Mouse (Mus musculus) cerebellum, adult 11 months (tissue): ENCODE data around the gene Arl4c.

Experiments used
- DNase-seq: peaks from one replicate; pipeline ENCODE4 v3.0.0; 2022

Arl4c gene

DNA sequence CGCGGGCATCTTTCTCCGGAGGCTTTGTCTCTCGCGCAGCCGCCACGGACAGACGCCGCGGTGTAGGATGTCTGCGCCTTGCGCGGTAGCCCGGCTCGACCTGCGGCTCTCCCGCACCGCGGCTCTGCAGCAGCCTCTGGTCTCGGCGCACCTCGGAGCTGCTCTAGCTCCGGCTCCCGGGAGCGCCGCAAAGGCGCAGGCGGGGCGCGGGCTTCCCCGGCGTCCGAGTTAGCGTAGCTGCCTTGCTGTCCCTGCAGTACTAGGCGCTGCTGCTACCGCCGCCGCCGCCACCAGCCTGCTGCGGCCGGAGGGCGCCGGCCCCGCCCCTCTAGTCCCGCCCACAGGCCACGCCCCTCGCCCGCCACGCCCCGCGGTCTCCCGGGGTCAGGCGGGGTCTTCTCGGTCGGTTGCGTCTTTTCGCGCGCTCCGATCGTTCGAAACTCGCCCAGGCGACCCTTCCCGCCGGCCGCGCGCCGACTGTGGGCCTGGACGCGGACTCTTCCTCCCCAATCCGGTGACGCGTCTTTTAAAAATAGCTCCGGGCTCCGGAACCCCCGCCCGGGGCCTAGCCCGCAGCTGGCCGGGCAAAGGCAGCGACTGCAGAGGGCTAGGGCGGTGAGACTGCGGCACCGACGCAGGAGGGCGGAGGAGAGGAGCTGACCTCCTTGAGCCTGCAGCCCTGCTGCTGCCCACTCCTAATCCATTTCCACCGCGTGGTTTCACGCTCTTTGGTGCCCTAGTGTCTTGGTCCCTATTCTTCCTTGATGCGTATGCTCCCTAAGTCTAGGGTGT is at the start of gene Arl4c:
TSS of gene Arl4c (minus strand) at position 352 of the 792 bp plus-strand sequence.
- DNase-seq = peak; percentile 80

DNA sequence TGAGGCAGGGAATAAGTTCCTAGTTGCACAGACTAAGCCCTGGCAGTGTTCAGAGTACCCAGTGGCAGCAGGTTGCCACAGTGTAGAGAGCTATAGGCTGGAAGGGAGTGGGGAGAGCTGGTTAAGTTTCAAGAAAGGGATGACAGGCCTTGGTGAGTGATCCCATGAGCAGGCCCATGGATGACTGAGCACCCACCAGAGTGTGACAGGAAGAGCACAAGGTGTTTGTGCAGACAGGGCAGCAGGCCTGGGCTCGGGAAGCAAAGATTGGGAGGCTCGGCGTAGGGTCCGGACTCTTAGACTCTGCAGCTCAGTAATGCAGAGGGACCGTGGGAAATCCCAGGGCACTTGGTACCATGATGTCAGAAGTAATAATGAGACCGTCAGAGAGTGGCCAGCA is 49.3 kb upstream of the Arl4c start:
- no peak for DNase-seq

- no peak for DNase-seq
These were observed 48.6 kb upstream of the Arl4c start for GRCm38 (mm10) chr1:88750576-88750975.

DNA sequence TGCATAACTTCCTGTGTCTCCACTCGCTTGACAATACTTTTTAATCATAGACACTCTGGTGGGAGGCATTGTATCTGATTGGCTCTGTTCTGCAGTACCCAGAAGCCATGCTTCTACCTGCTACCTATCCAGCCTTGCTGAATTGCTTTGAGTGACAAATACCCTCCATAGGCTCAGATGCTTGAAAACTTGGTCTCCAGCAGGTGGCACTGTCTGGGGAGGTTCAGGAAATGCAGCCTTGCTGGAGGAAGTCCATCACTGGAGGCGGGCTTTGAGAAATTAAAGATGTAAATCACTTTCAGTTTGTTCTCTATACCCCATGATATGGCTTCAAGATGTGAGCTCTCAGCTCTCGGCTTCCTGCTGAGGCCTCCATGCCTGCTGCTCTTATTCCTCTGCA is 48.1 kb upstream of the Arl4c start:
- no peak for DNase-seq

DNA sequence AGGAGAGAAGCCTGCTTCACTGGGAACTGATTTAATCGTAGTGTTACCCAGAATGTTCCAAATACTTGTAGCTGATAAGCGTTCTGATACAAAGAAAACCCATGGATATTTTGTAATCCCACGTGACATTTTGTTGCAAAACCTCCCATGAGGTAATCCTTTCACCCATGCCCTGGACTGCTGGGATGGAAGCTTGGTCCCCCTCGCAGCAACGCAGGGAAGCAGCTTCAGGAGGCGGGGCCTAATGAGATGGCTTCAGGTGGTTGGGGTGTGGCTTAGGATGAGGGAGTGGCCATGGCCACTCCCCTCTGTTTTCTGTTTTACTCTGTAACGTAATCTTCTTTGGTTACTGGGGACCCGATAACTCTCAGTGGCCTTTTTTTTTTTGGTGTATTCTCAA is 47.1 kb upstream of the Arl4c start:
- no peak for DNase-seq

DNA sequence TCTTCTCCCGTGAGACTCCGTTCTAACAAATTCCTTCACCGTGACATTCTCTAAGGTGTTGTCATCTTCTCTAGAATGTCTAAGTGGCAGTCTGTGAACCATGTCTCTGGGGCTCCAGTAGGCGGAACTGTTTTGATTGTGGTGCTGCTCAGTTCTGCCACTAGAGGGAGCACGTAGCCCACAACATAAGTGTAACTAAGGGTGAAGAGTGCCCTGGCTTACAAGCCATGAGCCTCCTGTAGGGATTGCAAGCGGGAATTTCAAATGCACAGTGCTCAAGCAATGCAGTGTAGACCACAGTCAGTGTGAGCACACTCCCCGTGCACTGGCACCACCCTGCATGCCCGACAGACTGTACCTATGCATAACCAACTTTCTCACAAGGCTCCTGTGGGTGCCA is 43.2 kb upstream of the Arl4c start:
- peak; percentile 73 for DNase-seq

- DNase-seq = no peak
These were observed 42.2 kb upstream of the Arl4c start for GRCm38 (mm10) chr1:88744261-88744660.

DNA sequence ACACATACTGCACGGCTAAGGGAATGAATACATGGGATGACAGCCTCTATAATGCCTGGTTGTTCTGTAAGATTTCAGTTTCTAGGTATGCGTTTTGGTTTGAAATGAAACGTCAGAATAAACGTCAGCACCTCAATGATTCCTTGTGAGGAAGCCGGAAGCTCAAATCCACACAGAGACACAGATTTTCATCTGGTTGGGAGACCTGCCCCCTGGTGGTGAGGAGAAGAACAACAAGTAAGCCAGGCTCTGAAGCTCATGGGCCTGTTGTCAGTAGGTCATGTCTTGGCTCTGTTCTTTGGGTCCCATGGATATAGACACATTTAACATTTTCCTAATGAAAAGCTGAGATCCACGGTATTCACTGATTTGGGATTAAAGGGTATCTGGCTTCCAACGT is 40.4 kb upstream of the Arl4c start:
- DNase-seq = peak; percentile 43

GRCm38 (mm10) chr1:88739546-88739945 is 37.5 kb upstream of the Arl4c start:
- DNase-seq = no peak

GRCm38 (mm10) chr1:88738931-88739330 is 36.9 kb upstream of the Arl4c start:
- no peak for DNase-seq

- DNase-seq = no peak
These were observed 27.5 kb upstream of the Arl4c start for GRCm38 (mm10) chr1:88729496-88729895.

- DNase-seq = no peak
These were observed 25.3 kb upstream of the Arl4c start for GRCm38 (mm10) chr1:88727369-88727768.

DNA sequence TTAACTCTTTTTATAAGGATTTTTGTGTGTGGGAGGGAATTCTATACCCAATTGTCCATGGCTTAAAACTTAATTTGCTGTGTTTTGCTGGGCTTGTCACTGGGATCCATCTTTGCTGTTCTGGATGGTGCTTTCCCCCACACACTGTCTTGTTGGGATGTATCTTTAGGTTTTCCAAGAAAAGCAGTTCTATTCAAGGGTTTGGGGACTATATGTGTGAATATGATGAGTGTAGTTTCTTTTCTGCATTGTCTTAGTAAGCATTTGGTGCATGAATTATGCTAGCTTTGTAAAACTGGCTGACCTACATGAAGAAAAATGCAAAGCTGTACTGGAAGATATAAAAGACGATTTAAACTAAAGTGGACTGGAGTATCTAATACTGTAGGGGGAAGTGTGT is 23.7 kb upstream of the Arl4c start:
- DNase-seq = no peak

DNA sequence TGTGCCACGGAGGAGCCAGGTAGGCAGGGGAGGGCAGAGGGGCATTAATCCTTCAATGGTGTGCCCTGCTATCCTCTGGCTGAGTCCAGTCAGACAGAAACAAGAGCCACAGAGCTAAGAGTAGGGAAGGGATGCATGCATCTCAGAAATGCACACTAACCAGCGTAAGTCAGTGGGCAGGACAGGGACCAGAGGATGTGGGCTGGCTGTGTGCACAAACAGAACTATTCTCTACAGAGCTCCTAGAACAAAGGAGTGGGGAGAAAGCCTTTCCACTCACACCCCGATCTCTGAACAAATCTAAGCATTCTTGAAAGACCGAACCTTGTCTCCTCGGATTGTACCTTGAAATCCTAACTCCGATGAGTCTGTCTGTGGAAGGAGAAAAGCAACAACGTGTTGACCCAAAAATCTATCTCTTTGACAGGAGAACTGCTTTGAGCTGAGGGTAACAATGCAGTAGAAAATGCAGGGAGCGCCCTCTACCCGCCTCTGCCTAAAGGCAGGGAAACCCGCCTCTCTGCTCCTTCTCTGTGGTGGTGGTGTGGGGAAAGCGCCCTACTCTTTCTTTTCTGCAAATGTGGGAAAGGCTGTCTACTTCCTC is 18.7 kb upstream of the Arl4c start:
- DNase-seq = no peak

DNA sequence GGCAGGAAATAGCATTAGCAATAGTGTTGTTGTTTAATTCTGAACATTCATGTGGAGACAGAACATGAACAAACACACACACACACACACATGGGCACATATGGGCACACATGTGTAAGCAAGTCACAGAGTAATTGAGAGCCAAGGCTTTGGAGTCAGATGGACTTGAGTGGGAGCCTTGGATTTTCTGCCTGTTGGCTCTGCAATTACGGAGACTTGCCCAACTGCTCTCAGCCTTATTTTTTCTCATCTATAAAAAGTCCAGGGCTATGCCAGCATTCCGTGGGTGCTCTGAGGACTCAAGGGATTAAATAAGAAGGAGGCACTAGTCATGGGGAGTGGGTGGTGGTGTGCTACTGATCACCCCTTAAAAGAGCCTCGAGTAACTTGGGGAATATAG is 16.5 kb upstream of the Arl4c start:
- no peak for DNase-seq

- no peak for DNase-seq
These were observed 15.7 kb upstream of the Arl4c start for GRCm38 (mm10) chr1:88717736-88718135.

DNA sequence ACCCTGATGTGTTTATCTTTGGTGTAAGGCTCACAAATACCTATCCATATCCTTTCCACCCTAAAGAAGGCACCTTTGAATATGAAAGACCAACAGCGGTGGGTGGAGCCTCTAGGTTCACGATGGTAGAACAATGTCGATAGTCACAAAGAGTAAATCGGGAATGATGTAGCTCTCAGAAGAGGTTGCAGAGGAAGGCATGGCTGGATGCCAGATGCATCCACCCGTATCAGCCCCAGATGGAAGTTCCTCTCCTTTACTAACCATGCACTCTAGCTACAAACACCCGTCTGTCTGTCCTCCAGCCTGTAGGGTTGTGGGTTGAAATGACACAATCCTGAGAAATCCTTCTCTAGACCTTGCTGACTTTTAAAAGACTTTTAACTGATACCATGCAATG is 10.0 kb upstream of the Arl4c start:
- no peak for DNase-seq

GRCm38 (mm10) chr1:88708646-88709305 is 6.8 kb upstream of the Arl4c start:
- DNase-seq = no peak

GRCm38 (mm10) chr1:88708191-88708590 is 6.2 kb upstream of the Arl4c start:
- no peak for DNase-seq

- no peak for DNase-seq
These were observed 5.5 kb upstream of the Arl4c start for GRCm38 (mm10) chr1:88707536-88707935.

DNA sequence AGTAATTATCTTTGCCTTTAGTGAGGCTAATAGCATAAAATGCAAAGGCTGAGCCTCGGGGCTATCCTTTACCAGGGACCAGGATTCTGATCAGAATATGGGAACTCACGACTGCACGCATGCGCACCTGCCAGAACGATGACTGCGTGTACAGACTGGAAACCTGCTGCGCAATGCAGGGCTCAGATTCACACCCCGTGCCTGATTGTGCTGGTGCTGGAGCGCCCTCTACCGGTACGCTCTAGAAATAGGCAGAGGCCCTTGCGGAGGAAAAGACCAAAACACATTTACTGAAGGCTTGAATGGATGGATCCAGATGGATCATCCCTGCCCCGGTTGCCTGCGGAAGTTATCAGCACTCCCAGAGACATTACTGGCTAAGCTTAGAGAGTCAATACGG is 3.8 kb upstream of the Arl4c start:
- DNase-seq = peak; percentile 93

GRCm38 (mm10) chr1:88705050-88705449 is 3.0 kb upstream of the Arl4c start:
- no peak for DNase-seq

DNA sequence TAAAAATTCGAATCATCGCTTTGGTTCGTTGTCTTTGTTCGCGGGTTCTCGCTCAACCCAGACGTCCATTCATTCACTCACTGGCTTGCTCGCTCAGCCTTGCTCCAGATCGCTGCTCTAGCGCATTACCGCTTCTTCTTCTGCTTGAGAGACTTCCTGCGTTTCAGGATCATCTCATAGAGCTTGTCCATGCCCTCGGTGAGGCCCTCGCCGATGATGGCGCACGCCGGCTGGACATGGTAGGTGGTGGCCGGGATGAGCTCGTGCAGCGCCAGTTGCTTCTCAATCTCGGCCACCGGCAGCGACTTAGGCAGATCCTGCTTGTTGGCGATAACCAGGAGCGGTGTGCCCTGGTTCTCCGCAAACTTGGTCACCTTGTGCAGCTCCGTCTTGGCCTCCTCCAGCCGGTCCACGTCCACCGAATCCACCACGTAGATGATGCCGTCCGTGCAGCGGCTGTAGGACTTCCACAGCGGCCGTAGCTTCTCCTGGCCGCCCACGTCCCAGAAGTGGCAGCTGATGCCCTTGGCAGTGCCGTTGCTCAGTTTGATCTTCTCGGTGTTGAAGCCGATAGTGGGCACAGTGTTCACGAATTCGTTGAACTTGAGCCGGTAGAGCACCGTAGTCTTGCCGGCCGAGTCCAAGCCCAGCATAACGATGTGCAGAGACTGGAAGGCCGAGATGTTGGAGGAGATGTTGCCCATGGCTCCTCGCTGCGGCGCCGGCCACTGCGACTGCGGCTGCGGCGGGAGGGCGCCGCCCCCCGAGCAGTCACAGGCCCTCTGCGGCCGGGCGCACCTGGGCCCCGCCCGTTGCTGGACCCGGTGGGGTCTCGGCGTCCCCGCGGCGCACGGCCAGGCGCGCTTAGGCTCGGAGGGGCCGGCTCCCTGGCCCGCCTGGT is 810 bp downstream of the Arl4c start:
- peak; percentile 43 for DNase-seq
